Mouse (Mus musculus) E14TG2a.4 (cell line): Measurements from ENCODE around the gene Pakap.

Source experiments
- H3K27me3 ChIP-seq: 2 replicates; pipeline ENCODE4 v1.6.1; 2014; ENCODE audit warnings: low read length, control low read depth; ENCODE audit not compliant: insufficient read depth
- H3K36me3 ChIP-seq: 2 replicates; pipeline ENCODE4 v1.6.1; 2014; ENCODE audit warnings: low read length, control low read depth; ENCODE audit not compliant: insufficient read depth
- H3K4me1 ChIP-seq: replicated peaks from 2 replicates; pipeline ENCODE4 v1.6.1; 2014; ENCODE audit warnings: low read depth, low read length, control low read depth
- H3K4me3 ChIP-seq: replicated peaks from 2 replicates; pipeline ENCODE4 v1.5.1; 2014; ENCODE audit warnings: mild to moderate bottlenecking, low read length
- H3K9me3 ChIP-seq: 2 replicates; pipeline ENCODE4 v1.6.1; 2014; ENCODE audit warnings: low read length, control low read depth
- CTCF ChIP-seq: conservative IDR thresholded peaks from 2 replicates; pipeline ENCODE4 v1.5.1; 2014; ENCODE audit warnings: low read length
- NANOG ChIP-seq: IDR thresholded peaks from 2 replicates; pipeline ENCODE4 v1.6.1; 2014; ENCODE audit warnings: borderline replicate concordance, low read length, mixed read lengths
- POU5F1 ChIP-seq: IDR thresholded peaks from 2 replicates; pipeline ENCODE4 v1.6.1; 2014; ENCODE audit warnings: low read length, borderline replicate concordance

Pakap gene

GRCm38 (mm10) chr4:57585281-57585800 is 17.4 kb downstream of the Pakap start:
- Histone ChIP-seq H3K9me3 (peaks cover 13% of the 10 kb centered on the region), H3K36me3 (no peaks in the 10 kb centered on the region), H3K4me3 (no peak overlapping the region), H3K4me1 (no peaks in the 10 kb centered on the region), H3K27me3 (0 out of 2 replicates have a peak, but pooled peaks cover 2% of the 10 kb centered on the region)
- TF ChIP-seq POU5F1 (no peak), NANOG (no peak), CTCF (no peak)

- H3K27me3 ChIP-seq = 0 out of 2 replicates have a peak, but pooled peaks cover 2% of the 10 kb centered on the region
- peaks cover 10% of the 10 kb centered on the region for H3K9me3 ChIP-seq
- no peak overlapping the region for H3K4me3 ChIP-seq
- TF ChIP-seq POU5F1 = no peak
- no peak for TF ChIP-seq NANOG
- TF ChIP-seq CTCF = no peak
- no peaks in the 10 kb centered on the region for H3K4me1 ChIP-seq
- no peaks in the 10 kb centered on the region for H3K36me3 ChIP-seq
Measured at GRCm38 (mm10) chr4:57586933-57587658, 19.1 kb downstream of the Pakap start.

DNA sequence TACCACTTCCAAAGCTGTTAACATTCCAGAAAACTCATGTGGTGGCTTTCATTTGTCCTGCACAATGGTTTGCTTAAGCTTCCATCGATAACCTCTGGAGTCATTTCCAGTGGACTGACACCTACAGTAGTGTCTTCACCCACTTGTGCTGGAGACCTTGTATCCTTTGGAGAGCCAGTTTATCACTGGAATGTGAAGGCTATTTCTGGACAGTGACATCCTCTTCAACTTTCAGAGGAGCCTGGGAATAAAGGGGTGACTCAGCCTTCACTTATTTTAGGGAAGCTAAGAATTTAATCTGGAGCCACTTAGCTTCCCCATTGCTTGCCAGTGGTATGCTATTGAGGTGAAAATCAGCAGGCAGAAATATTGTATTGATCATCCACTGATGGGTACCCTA is 20.4 kb downstream of the Pakap start:
- no peaks in the 10 kb centered on the region for H3K4me1 ChIP-seq
- H3K36me3 ChIP-seq = no peaks in the 10 kb centered on the region
- no peak for TF ChIP-seq NANOG
- no peak for TF ChIP-seq POU5F1
- no peak for TF ChIP-seq CTCF
- no peak overlapping the region for H3K4me3 ChIP-seq
- peaks cover 10% of the 10 kb centered on the region for H3K9me3 ChIP-seq
- 0 out of 2 replicates have a peak, but pooled peaks cover 2% of the 10 kb centered on the region for H3K27me3 ChIP-seq

DNA sequence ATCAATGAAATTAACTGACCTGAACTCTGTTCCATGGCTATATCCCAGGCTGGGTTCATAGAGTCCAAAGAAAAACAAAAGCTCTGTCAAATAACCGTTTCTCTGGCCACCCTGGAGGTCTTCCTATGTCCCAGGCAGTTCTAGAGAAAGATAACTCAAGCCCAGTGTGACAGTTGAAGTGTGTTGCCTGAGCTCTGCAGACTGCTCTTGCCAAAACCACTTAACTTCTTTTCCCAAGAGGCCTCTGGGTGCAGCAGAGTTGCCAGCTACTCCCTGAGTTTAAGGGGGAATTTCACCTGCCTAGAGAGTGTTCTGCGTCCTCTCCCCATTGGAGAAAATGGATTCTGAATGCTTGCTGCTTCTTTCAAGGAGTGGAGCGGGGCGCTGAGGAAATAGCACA is 24.8 kb downstream of the Pakap start:
- Histone ChIP-seq H3K36me3 (no peaks in the 10 kb centered on the region), H3K4me1 (no peaks in the 10 kb centered on the region), H3K27me3 (no peaks in the 10 kb centered on the region), H3K4me3 (no peak overlapping the region), H3K9me3 (peaks cover 10% of the 10 kb centered on the region)
- TF ChIP-seq NANOG (no peak), POU5F1 (no peak), CTCF (no peak)

GRCm38 (mm10) chr4:57599946-57600345 is 32.0 kb downstream of the Pakap start:
- Histone ChIP-seq H3K36me3 (no peaks in the 10 kb centered on the region), H3K27me3 (peaks cover 5% of the 10 kb centered on the region; the same call in 1 of the 2 replicates), H3K4me1 (no peaks in the 10 kb centered on the region), H3K4me3 (no peak overlapping the region), H3K9me3 (no peaks in the 10 kb centered on the region)
- no peak for TF ChIP-seq CTCF
- no peak for TF ChIP-seq NANOG
- TF ChIP-seq POU5F1 = no peak

- Histone ChIP-seq H3K4me1 (no peaks in the 10 kb centered on the region), H3K4me3 (no peak overlapping the region), H3K36me3 (no peaks in the 10 kb centered on the region), H3K27me3 (peaks cover 5% of the 10 kb centered on the region; the same call in 1 of the 2 replicates), H3K9me3 (no peaks in the 10 kb centered on the region)
- TF ChIP-seq NANOG = no peak
- no peak for TF ChIP-seq CTCF
- TF ChIP-seq POU5F1 = no peak
Measured at GRCm38 (mm10) chr4:57600685-57601457, 32.9 kb downstream of the Pakap start.

GRCm38 (mm10) chr4:57601458-57601835 is 33.5 kb downstream of the Pakap start:
- TF ChIP-seq POU5F1 (no peak), CTCF (no peak), NANOG (no peak)
- H3K27me3 ChIP-seq = peaks cover 5% of the 10 kb centered on the region; the same call in 1 of the 2 replicates
- no peak overlapping the region for H3K4me3 ChIP-seq
- no peaks in the 10 kb centered on the region for H3K4me1 ChIP-seq
- H3K9me3 ChIP-seq = no peaks in the 10 kb centered on the region
- no peaks in the 10 kb centered on the region for H3K36me3 ChIP-seq

DNA sequence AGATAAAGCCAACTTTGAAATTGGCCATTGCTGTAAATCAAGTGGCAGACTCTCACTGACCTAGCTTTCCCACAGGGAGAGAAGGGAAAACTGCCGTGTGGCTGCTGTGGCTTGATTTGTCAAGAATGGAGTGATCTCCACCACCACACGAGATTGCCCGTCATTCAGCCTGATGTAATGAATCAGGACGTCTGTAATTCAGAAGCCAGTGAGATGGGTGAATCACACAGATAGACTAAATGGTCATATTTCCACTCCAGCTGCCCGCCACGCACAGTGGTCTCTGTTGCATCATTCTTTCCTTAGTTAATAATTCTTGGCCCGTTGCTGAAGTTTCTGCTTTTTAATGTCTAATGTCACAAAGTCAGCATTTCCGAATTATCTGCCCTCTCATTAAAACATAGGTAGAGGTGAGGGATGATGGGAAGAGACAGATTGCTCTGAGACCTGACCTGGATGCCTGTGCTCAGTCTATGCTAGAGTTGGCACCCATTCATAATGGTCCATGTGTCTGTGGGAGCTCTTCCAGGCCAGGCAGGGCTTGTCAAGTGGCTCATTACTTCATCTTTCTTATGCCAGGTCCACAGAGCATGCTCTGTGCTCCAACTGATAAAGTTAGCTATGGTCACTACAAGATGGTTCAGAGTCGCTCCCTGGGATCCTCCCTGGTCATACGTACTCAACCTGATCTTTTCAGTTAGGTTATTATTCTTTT is 34.1 kb downstream of the Pakap start:
- peaks cover 5% of the 10 kb centered on the region; the same call in 1 of the 2 replicates for H3K27me3 ChIP-seq
- H3K36me3 ChIP-seq = no peaks in the 10 kb centered on the region
- TF ChIP-seq CTCF (no peak), NANOG (no peak), POU5F1 (no peak)
- no peak overlapping the region for H3K4me3 ChIP-seq
- H3K4me1 ChIP-seq = no peaks in the 10 kb centered on the region
- no peaks in the 10 kb centered on the region for H3K9me3 ChIP-seq
